Mouse (Mus musculus) hindbrain, embryonic 14.5 days (tissue): ENCODE measurements at regions not wholly inside any gene's neighbourhood (a gene's known extent, or its start where the extent isn't known, plus 50 kb on each side); places are given as distances from the start of the nearest gene placed in this dataset.

Experiments used
- ATAC-seq: fragments of 200-750 bp; cut with Nextera tagmentation; 2 replicates; pipeline ENCODE4 v1.8.0; 2017; ENCODE audit warnings: moderate number of reproducible peaks, mild to moderate bottlenecking, moderate TSS enrichment, moderate library complexity; ENCODE audit not compliant: low FRiP score
- DNase-seq: peaks from one replicate; pipeline ENCODE4 v3.0.0-alpha.2; 2015; ENCODE audit warnings: low spot score
- H3K27ac ChIP-seq: fragments of 300-500 bp; sonication (generic); 2 replicates; pipeline ENCODE4 v1.5.1; 2014; ENCODE audit warnings: mild to moderate bottlenecking, moderate library complexity
- H3K27me3 ChIP-seq: fragments of 300-500 bp; sonication (generic); 2 replicates; pipeline ENCODE4 v1.6.1; 2014; ENCODE audit warnings: mild to moderate bottlenecking, low read length, mixed read lengths; ENCODE audit not compliant: control insufficient read depth, insufficient read depth
- H3K36me3 ChIP-seq: fragments of 300-500 bp; sonication (generic); replicated peaks from 2 replicates; pipeline ENCODE4 v1.6.1; 2014; ENCODE audit not compliant: control insufficient read depth, insufficient read depth
- H3K4me1 ChIP-seq: fragments of 300-500 bp; sonication (generic); replicated peaks from 2 replicates; pipeline ENCODE4 v1.6.1; 2014; ENCODE audit warnings: antibody characterized with exemption, low read length, mixed read lengths; ENCODE audit not compliant: control insufficient read depth, insufficient read depth
- H3K4me2 ChIP-seq: fragments of 300-500 bp; sonication (generic); replicated peaks from 2 replicates; pipeline ENCODE4 v1.6.1; 2014; ENCODE audit warnings: mild to moderate bottlenecking, moderate library complexity
- H3K4me3 ChIP-seq: fragments of 300-500 bp; sonication (generic); replicated peaks from 2 replicates; pipeline ENCODE4 v1.5.1; 2014; ENCODE audit warnings: mild to moderate bottlenecking, low read length
- H3K9ac ChIP-seq: fragments of 300-500 bp; sonication (generic); 2 replicates; pipeline ENCODE4 v1.6.1; 2014
- H3K9me3 ChIP-seq: fragments of 300-500 bp; sonication (generic); 2 replicates; pipeline ENCODE4 v1.6.1; 2016; ENCODE audit warnings: low read length; ENCODE audit not compliant: control insufficient read depth
- WGBS: fragments of 180-500 bp; shearing (Covaris S2); extraction: QIAGEN DNeasy Blood & Tissue Kit; methylation state at CpG from one replicate; pipeline ENCODE4 v1.1.7; 2014; 5-methylcytosine and 5-hydroxymethylcytosine counted together

GRCm38 (mm10) chr6:117519466-117519865, 321.5 kb upstream of the Zfp637 start:
- Histone ChIP-seq H3K4me2 (no peak overlapping the region), H3K9me3 (no peaks in the 10 kb centered on the region), H3K9ac (no peak overlapping the region), H3K36me3 (no peaks in the 10 kb centered on the region), H3K4me1 (no peaks in the 10 kb centered on the region), H3K27me3 (no peaks in the 10 kb centered on the region), H3K4me3 (no peak overlapping the region), H3K27ac (no peak overlapping the region)
- DNase-seq (no peak), ATAC-seq (no peak)
- 100% methylated on average over 1 of the region's 1 CpGs for WGBS

GRCm38 (mm10) chr6:117526161-117526935, 314.6 kb upstream of the Zfp637 start:
- Histone ChIP-seq H3K9ac (no peak overlapping the region), H3K27ac (no peak overlapping the region), H3K4me3 (no peak overlapping the region), H3K4me2 (peak overlapping the region; percentile 12; the same call in 1 of the 2 replicates), H3K36me3 (no peaks in the 10 kb centered on the region), H3K9me3 (no peaks in the 10 kb centered on the region), H3K4me1 (no peaks in the 10 kb centered on the region), H3K27me3 (no peaks in the 10 kb centered on the region)
- WGBS = 64% methylated on average over 22 of the region's 22 CpGs
- no peak for ATAC-seq
- DNase-seq = no peak

GRCm38 (mm10) chr6:117527526-117527925, 313.5 kb upstream of the Zfp637 start:
- DNase-seq = no peak
- no peaks in the 10 kb centered on the region for H3K4me1 ChIP-seq
- no peak overlapping the region for H3K4me3 ChIP-seq
- ATAC-seq = no peak
- H3K4me2 ChIP-seq = no peak overlapping the region
- no peaks in the 10 kb centered on the region for H3K27me3 ChIP-seq
- 92% methylated on average over 8 of the region's 8 CpGs for WGBS
- no peak overlapping the region for H3K9ac ChIP-seq
- no peak overlapping the region for H3K27ac ChIP-seq
- H3K9me3 ChIP-seq = no peaks in the 10 kb centered on the region
- no peaks in the 10 kb centered on the region for H3K36me3 ChIP-seq

- Histone ChIP-seq H3K4me2 (no peak overlapping the region), H3K27me3 (no peaks in the 10 kb centered on the region), H3K27ac (no peak overlapping the region), H3K4me3 (no peak overlapping the region), H3K36me3 (no peaks in the 10 kb centered on the region), H3K4me1 (no peaks in the 10 kb centered on the region), H3K9ac (no peak overlapping the region), H3K9me3 (no peaks in the 10 kb centered on the region)
- no peak for DNase-seq
- ATAC-seq = no peak
- 64% methylated on average over 2 of the region's 2 CpGs for WGBS
Observed at GRCm38 (mm10) chr6:117534149-117534548, 306.8 kb upstream of the Zfp637 start.

GRCm38 (mm10) chr6:117534991-117535390, 306.0 kb upstream of the Zfp637 start:
- Histone ChIP-seq H3K4me1 (no peaks in the 10 kb centered on the region), H3K9me3 (no peaks in the 10 kb centered on the region), H3K4me2 (no peak overlapping the region), H3K36me3 (no peaks in the 10 kb centered on the region), H3K9ac (no peak overlapping the region), H3K27ac (no peak overlapping the region), H3K27me3 (no peaks in the 10 kb centered on the region), H3K4me3 (no peak overlapping the region)
- 84% methylated on average over 9 of the region's 9 CpGs for WGBS
- DNase-seq = no peak
- no peak for ATAC-seq

- H3K4me1 ChIP-seq = no peaks in the 10 kb centered on the region
- H3K9ac ChIP-seq = no peak overlapping the region
- no peak for ATAC-seq
- no peak overlapping the region for H3K4me3 ChIP-seq
- 94% methylated on average over 4 of the region's 4 CpGs for WGBS
- no peak overlapping the region for H3K27ac ChIP-seq
- H3K9me3 ChIP-seq = no peaks in the 10 kb centered on the region
- no peak for DNase-seq
- H3K27me3 ChIP-seq = no peaks in the 10 kb centered on the region
- H3K36me3 ChIP-seq = no peaks in the 10 kb centered on the region
- no peak overlapping the region for H3K4me2 ChIP-seq
Observed at GRCm38 (mm10) chr6:117536084-117536483, 304.9 kb upstream of the Zfp637 start.

- no peaks in the 10 kb centered on the region for H3K4me1 ChIP-seq
- H3K9ac ChIP-seq = no peak overlapping the region
- WGBS = 80% methylated on average over 3 of the region's 3 CpGs
- no peaks in the 10 kb centered on the region for H3K27me3 ChIP-seq
- no peak overlapping the region for H3K27ac ChIP-seq
- H3K4me2 ChIP-seq = no peak overlapping the region
- DNase-seq (no peak), ATAC-seq (no peak)
- H3K9me3 ChIP-seq = no peaks in the 10 kb centered on the region
- no peak overlapping the region for H3K4me3 ChIP-seq
- H3K36me3 ChIP-seq = no peaks in the 10 kb centered on the region
Observed at GRCm38 (mm10) chr6:117542431-117542830, 298.5 kb upstream of the Zfp637 start.

- Histone ChIP-seq H3K4me2 (no peak overlapping the region), H3K27me3 (no peaks in the 10 kb centered on the region), H3K36me3 (no peaks in the 10 kb centered on the region), H3K27ac (no peak overlapping the region), H3K4me3 (no peak overlapping the region), H3K9ac (no peak overlapping the region), H3K9me3 (no peaks in the 10 kb centered on the region), H3K4me1 (no peaks in the 10 kb centered on the region)
- DNase-seq (no peak), ATAC-seq (no peak)
- WGBS = 90% methylated on average over 11 of the region's 11 CpGs
Observed at GRCm38 (mm10) chr6:117544276-117545196, 296.4 kb upstream of the Zfp637 start.

GRCm38 (mm10) chr6:117550930-117551329, 290.1 kb upstream of the Zfp637 start:
- DNase-seq (no peak), ATAC-seq (no peak)
- Histone ChIP-seq H3K27me3 (no peaks in the 10 kb centered on the region; the same call in 1 of the 2 replicates), H3K4me1 (0 out of 2 replicates have a peak, but pooled peaks cover 4% of the 10 kb centered on the region), H3K4me2 (no peak overlapping the region), H3K9me3 (no peaks in the 10 kb centered on the region), H3K9ac (no peak overlapping the region), H3K36me3 (no peaks in the 10 kb centered on the region), H3K4me3 (no peak overlapping the region), H3K27ac (no peak overlapping the region)
- 95% methylated on average over 7 of the region's 7 CpGs for WGBS
